Mouse (Mus musculus): ENCODE results near the gene Afp.

GRCm38 (mm10) chr5:90473902-90474301, 16.6 kb upstream of the Afp start:
- TF ChIP-seq POLR2A (IDR thresholded peaks at IDR 0.05; ENCODE audit: borderline replicate concordance, extremely low read depth, low read depth, low read length) (no peak), CTCF (IDR thresholded peaks at IDR 0.05; ENCODE audit: insufficient read depth, low read length) (no peak)
